Mouse (Mus musculus) forebrain, embryonic 15.5 days (tissue): ENCODE results near the gene Rhoa. TPM values are rescaled to one million over a fixed set of nuclear protein-coding genes. Genes with fewer than 3 reads are reported as not detected.

ENCODE experiments used
- polyA plus RNA-seq: library from polyadenylated mRNA; unstranded; fragments of >200 nt; fragmentation: Nextera tagmentation; extraction: Ambion mirVana; gene quantifications from 2 replicates; pipeline ENCODE4 v1.2.1, GENCODE M21; 2015

The Rhoa gene
- polyA plus RNA-seq, 1 experiment from 2014 or later = 306 TPM

Other genes starting within 250 kb of the Rhoa start
- gene Mst1, start 225.7 kb upstream of the Rhoa start, polyA plus RNA-seq = 0.37 TPM in 1 of 2 replicates, not detected in the other
- 45.4 and 49.0 TPM in 2 replicates for gene Rnf123, start 222.8 kb upstream of the Rhoa start, polyA plus RNA-seq
- 42.3 and 50.5 TPM in 2 replicates for gene Apeh, start 211.5 kb upstream of the Rhoa start, polyA plus RNA-seq
- 7.3 and 7.9 TPM in 2 replicates for gene Bsn, start 115.7 kb upstream of the Rhoa start, polyA plus RNA-seq
- gene Dag1, start 42.2 kb upstream of the Rhoa start, polyA plus RNA-seq = 53.5 and 53.6 TPM in 2 replicates
- 120 and 133 TPM in 2 replicates for gene Nicn1, start 15.7 kb upstream of the Rhoa start, polyA plus RNA-seq
- 23.8 and 24.5 TPM in 2 replicates for gene Amt, start 9.3 kb upstream of the Rhoa start, polyA plus RNA-seq
- gene Tcta, start within 50 bp of the Rhoa start, polyA plus RNA-seq = 35.2 and 36.6 TPM in 2 replicates
- gene Gpx1, start 32.8 kb downstream of the Rhoa start, polyA plus RNA-seq = 383 and 395 TPM in 2 replicates
- 138 and 140 TPM in 2 replicates for gene Usp4, start 41.7 kb downstream of the Rhoa start, polyA plus RNA-seq
- gene 1700102P08Rik, start 86.7 kb downstream of the Rhoa start, polyA plus RNA-seq = 1.6 and 2.4 TPM in 2 replicates
- 0.93 and 1.0 TPM in 2 replicates for gene Ccdc36, start 122.4 kb downstream of the Rhoa start, polyA plus RNA-seq
- not detected in 2 replicates for gene BC048562, start 130.4 kb downstream of the Rhoa start, polyA plus RNA-seq
- gene Ccdc71, start 154.4 kb downstream of the Rhoa start, polyA plus RNA-seq = 60.9 and 61.6 TPM in 2 replicates
- gene Klhdc8b, start 155.5 kb downstream of the Rhoa start, polyA plus RNA-seq = 55.7 and 62.2 TPM in 2 replicates
- 15.7 and 18.8 TPM in 2 replicates for gene Lamb2, start 173.6 kb downstream of the Rhoa start, polyA plus RNA-seq
- gene Usp19, start 184.5 kb downstream of the Rhoa start, polyA plus RNA-seq = 90.1 and 95.4 TPM in 2 replicates
- 70.1 and 72.6 TPM in 2 replicates for gene Qars, start 201.6 kb downstream of the Rhoa start, polyA plus RNA-seq
- 146 and 148 TPM in 2 replicates for gene Qrich1, start 210.7 kb downstream of the Rhoa start, polyA plus RNA-seq